Mouse (Mus musculus) colon, adult 2 months (tissue): ENCODE measurements around the gene Tprg. TPM values are rescaled to one million over a fixed set of nuclear protein-coding genes. Genes with fewer than 3 reads are reported as not detected.

Source experiments
- polyA plus RNA-seq: library from polyadenylated mRNA; depleted of rRNA; stranded (reverse); fragments of >200 nt; gene quantifications from 2 replicates; pipeline ENCODE4 v1.2.3, GENCODE M21; 2012; rRNA removed

Gene Tprg
- not detected in 2 replicates for polyA plus RNA-seq

GRCm38 (mm10) chr16:25286517-25286916 is at the start of gene Tprg:
Gene Tprg, plus strand, starts transcription at chr16:25286817.

